Mouse (Mus musculus) T-helper 17 cell (primary cell): ENCODE measurements at regions not wholly inside any gene's neighbourhood (a gene's known extent, or its start where the extent isn't known, plus 50 kb on each side); places are given as distances from the start of the nearest gene placed in this dataset.

ENCODE experiments used
- in situ Hi-C, 2 experiments: fragments of 300-600 bp; cut with MboI, MseI; formaldehyde crosslinking; loops; 1 replicate in 1 of 2; 2 replicates in 1 of 2; pipeline ENCODE4 v1.15.1; 2025; ENCODE audit warnings: high pct_unique_total_duplicates in 2 of 2

- in situ Hi-C loops = no loop called here
These were observed 342.3 kb upstream of the Gm28363 start for GRCm38 (mm10) chr1:117354624-117355023.

- in situ Hi-C loops = no loop called here
These were observed 340.3 kb upstream of the Gm28363 start for GRCm38 (mm10) chr1:117356418-117357194.

GRCm38 (mm10) chr1:117364066-117364465, 332.9 kb upstream of the Gm28363 start:
- in situ Hi-C loops = no loop called here

GRCm38 (mm10) chr1:117412349-117412748, 284.6 kb upstream of the Gm28363 start:
- in situ Hi-C loops = no loop called here

- in situ Hi-C loops = loop anchor here in 1 of 2 experiments (5.0 kb wide), 1 partner anchor 50 kb away; no protein-coding TSS in a partner anchor
These were observed 239.2 kb upstream of the Gm28363 start for GRCm38 (mm10) chr1:117457736-117458135.

GRCm38 (mm10) chr1:117458156-117458850, 238.6 kb upstream of the Gm28363 start:
- in situ Hi-C loops = loop anchor here in 1 of 2 experiments (5.0 kb wide), 1 partner anchor 49 kb away; no protein-coding TSS in a partner anchor

GRCm38 (mm10) chr1:117459126-117459525, 237.8 kb upstream of the Gm28363 start:
- in situ Hi-C loops = loop anchor here in 1 of 2 experiments (5.0 kb wide), 1 partner anchor 48 kb away; no protein-coding TSS in a partner anchor

- in situ Hi-C loops = no loop called here
These were observed 206.8 kb upstream of the Gm28363 start for GRCm38 (mm10) chr1:117490176-117490575.

GRCm38 (mm10) chr1:117497003-117497402, 199.9 kb upstream of the Gm28363 start:
- in situ Hi-C loops = no loop called here

GRCm38 (mm10) chr1:117519498-117520032, 177.4 kb upstream of the Gm28363 start:
- in situ Hi-C loops = no loop called here
